Mouse (Mus musculus) G1E-ER4 (cell line): ENCODE measurements around the gene 4930412O13Rik. TPM values are rescaled to one million over a fixed set of nuclear protein-coding genes. Genes with fewer than 3 reads are reported as not detected.

ENCODE experiments used
- GATA1 ChIP-seq: IDR thresholded peaks from one replicate; pipeline ENCODE4 v1.8.0; 2012; ENCODE audit warnings: low read length, inconsistent platforms
- polyA plus RNA-seq: library from polyadenylated mRNA; stranded (reverse); fragments of >175 nt; gene quantifications from 2 replicates; pipeline ENCODE4 v1.2.3, GENCODE M21; 2012

The 4930412O13Rik gene
- not detected in 2 replicates for polyA plus RNA-seq

GRCm38 (mm10) chr2:9881051-9881591, at the start of gene 4930412O13Rik:
Gene 4930412O13Rik (plus strand): TSS chr2:9881252.
- no peak for TF ChIP-seq GATA1

- no peak for TF ChIP-seq GATA1
Observed at GRCm38 (mm10) chr2:9833712-9834111, 47.3 kb upstream of the 4930412O13Rik start.

GRCm38 (mm10) chr2:9835195-9835594, 45.9 kb upstream of the 4930412O13Rik start:
- TF ChIP-seq GATA1 = no peak

- no peak for TF ChIP-seq GATA1
Observed at GRCm38 (mm10) chr2:9852851-9853576, 28.0 kb upstream of the 4930412O13Rik start.

GRCm38 (mm10) chr2:9855861-9856260, 25.2 kb upstream of the 4930412O13Rik start:
- TF ChIP-seq GATA1 = no peak

- no peak for TF ChIP-seq GATA1
Observed at GRCm38 (mm10) chr2:9860698-9861097, 20.4 kb upstream of the 4930412O13Rik start.

- no peak for TF ChIP-seq GATA1
Observed at GRCm38 (mm10) chr2:9867092-9867825, 13.8 kb upstream of the 4930412O13Rik start.

GRCm38 (mm10) chr2:9871141-9871716, 9.8 kb upstream of the 4930412O13Rik start:
- TF ChIP-seq GATA1 = no peak

GRCm38 (mm10) chr2:9871798-9872197, 9.3 kb upstream of the 4930412O13Rik start:
- no peak for TF ChIP-seq GATA1

- TF ChIP-seq GATA1 = no peak
Observed at GRCm38 (mm10) chr2:9872682-9873081, 8.4 kb upstream of the 4930412O13Rik start.

GRCm38 (mm10) chr2:9873757-9874156, 7.3 kb upstream of the 4930412O13Rik start:
- no peak for TF ChIP-seq GATA1

- TF ChIP-seq GATA1 = no peak
Observed at GRCm38 (mm10) chr2:9874467-9875219, 6.4 kb upstream of the 4930412O13Rik start.

GRCm38 (mm10) chr2:9875220-9875619, 5.8 kb upstream of the 4930412O13Rik start:
- TF ChIP-seq GATA1 = no peak

- no peak for TF ChIP-seq GATA1
Observed at GRCm38 (mm10) chr2:9875676-9876357, 5.2 kb upstream of the 4930412O13Rik start.

- no peak for TF ChIP-seq GATA1
Observed at GRCm38 (mm10) chr2:9876621-9877325, 4.3 kb upstream of the 4930412O13Rik start.
